Mouse (Mus musculus) embryonic facial prominence, embryonic 10.5 days (tissue): ENCODE results near the gene Gm33543. TPM values are rescaled to one million over a fixed set of nuclear protein-coding genes. Genes with fewer than 3 reads are reported as not detected.

Source experiments
- DNase-seq: peaks from one replicate; pipeline ENCODE4 v3.0.0-alpha.2; 2017; ENCODE audit warnings: low spot score
- H3K27ac ChIP-seq: fragments of 300-500 bp; sonication (generic); replicated peaks from 2 replicates; pipeline ENCODE4 v1.5.1; 2016; ENCODE audit warnings: mild to moderate bottlenecking
- H3K27me3 ChIP-seq: fragments of 300-500 bp; sonication (generic); replicated peaks from 2 replicates; pipeline ENCODE4 v1.6.1; 2016; ENCODE audit warnings: low read depth, mild to moderate bottlenecking; ENCODE audit not compliant: poor library complexity, severe bottlenecking
- H3K36me3 ChIP-seq: fragments of 300-500 bp; sonication (generic); replicated peaks from 2 replicates; pipeline ENCODE4 v1.6.1; 2016; ENCODE audit warnings: mild to moderate bottlenecking, moderate library complexity
- H3K4me1 ChIP-seq: fragments of 300-500 bp; sonication (generic); 2 replicates; pipeline ENCODE4 v1.6.1; 2016
- H3K4me3 ChIP-seq: fragments of 300-500 bp; sonication (generic); 2 replicates; pipeline ENCODE4 v1.5.1; 2016; ENCODE audit warnings: mild to moderate bottlenecking, moderate library complexity
- H3K9me3 ChIP-seq: fragments of 300-500 bp; sonication (generic); 2 replicates; pipeline ENCODE4 v1.6.1; 2016; ENCODE audit warnings: mild to moderate bottlenecking
- WGBS: fragments of 180-500 bp; shearing (Covaris S2); methylation state at CpG from one replicate; pipeline ENCODE4 v1.1.7; 2016; 5-methylcytosine and 5-hydroxymethylcytosine counted together
- polyA plus RNA-seq: library from polyadenylated mRNA; unstranded; fragments of >200 nt; fragmentation: Nextera tagmentation; extraction: Ambion mirVana; gene quantifications from 2 replicates; pipeline ENCODE4 v1.2.1, GENCODE M21; 2016

Gene Gm33543
- not detected in 2 replicates for polyA plus RNA-seq

DNA sequence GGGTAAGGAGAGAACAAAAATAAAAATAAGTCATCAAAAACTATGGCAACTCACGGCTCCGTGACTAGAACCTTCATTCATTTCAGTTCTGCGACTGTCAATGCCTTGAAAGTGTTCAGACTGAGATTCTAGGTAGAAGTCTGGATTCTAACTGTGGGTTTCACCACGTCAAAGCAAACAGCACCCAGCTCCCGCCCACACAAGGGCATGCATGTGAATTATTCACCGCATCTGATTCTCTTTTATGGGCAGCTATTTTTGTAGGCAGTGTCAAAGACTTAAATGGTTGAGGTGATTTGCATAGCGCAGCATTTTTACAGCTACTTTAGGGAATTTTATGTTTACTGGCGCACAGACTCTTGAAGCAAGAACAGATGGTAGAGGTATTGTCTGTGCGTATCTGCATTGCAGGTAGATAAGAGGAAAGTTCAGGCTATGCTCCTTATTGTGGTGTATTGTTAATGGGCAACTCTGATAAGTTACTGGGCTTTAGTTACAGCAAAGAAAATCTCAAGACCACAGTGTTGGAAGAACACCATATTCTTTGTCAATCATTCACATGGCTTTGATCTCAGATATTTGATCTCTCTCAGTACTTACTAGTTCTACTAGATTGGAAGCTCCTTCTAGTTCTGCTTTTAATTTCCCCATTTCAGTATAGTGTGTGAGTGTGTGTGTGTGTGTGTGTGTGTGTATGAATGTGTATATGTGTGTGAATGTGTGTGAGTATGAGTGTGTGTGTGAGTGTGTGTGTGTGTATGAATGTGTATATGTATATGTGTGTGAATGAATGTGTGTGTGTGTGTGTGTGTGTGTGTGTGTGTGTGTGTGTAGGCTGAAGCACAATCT is at the start of gene Gm33543:
Gm33543 (minus strand) TSS at position 142 of the 849 bp plus-strand sequence.
- WGBS: 88% methylated on average over 9 of the region's 9 CpGs
- H3K27me3 ChIP-seq: no peaks in the 10 kb centered on the region
- no peak for DNase-seq
- H3K9me3 ChIP-seq: no peaks in the 10 kb centered on the region
- no peak within 1 kb of the TSS for H3K27ac ChIP-seq
- H3K36me3 ChIP-seq: no peaks in the 10 kb centered on the region
- H3K4me3 ChIP-seq: no peak within 1 kb of the TSS
- no peaks in the 10 kb centered on the region for H3K4me1 ChIP-seq

DNA sequence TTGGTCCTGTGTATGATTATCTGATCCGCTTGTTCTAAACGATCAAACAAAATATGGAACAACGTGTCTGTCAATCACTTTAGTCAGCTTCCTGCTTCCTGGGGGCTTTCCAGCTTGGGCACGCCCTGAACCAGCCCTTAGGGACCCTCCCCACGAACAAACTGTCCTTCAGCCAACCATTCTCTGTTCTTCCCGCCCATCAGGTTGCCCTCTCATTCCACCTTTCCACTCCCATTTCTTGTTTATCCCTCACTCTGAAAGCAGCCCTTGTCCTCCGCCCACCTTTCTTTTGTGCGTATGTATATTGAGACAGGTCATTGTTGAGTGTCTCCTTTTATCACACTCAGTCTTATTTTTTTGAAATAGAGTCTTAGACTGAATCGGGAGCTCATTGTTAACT is 49.4 kb upstream of the Gm33543 start:
- no peaks in the 10 kb centered on the region for H3K36me3 ChIP-seq
- DNase-seq: no peak
- no peak overlapping the region for H3K27ac ChIP-seq
- H3K4me3 ChIP-seq: no peak overlapping the region
- WGBS: 79% methylated on average over 9 of the region's 9 CpGs
- peaks cover 7% of the 10 kb centered on the region for H3K4me1 ChIP-seq
- H3K27me3 ChIP-seq: peaks cover 11% of the 10 kb centered on the region; the same call in 1 of the 2 replicates
- no peaks in the 10 kb centered on the region for H3K9me3 ChIP-seq

GRCm38 (mm10) chr10:95891214-95891960 is 48.7 kb upstream of the Gm33543 start:
- no peaks in the 10 kb centered on the region for H3K36me3 ChIP-seq
- no peaks in the 10 kb centered on the region for H3K9me3 ChIP-seq
- 71% methylated on average over 7 of the region's 7 CpGs for WGBS
- H3K27ac ChIP-seq: no peak overlapping the region
- H3K4me1 ChIP-seq: peaks cover 7% of the 10 kb centered on the region
- H3K27me3 ChIP-seq: peaks cover 11% of the 10 kb centered on the region; the same call in 1 of the 2 replicates
- H3K4me3 ChIP-seq: no peak overlapping the region
- DNase-seq: no peak

DNA sequence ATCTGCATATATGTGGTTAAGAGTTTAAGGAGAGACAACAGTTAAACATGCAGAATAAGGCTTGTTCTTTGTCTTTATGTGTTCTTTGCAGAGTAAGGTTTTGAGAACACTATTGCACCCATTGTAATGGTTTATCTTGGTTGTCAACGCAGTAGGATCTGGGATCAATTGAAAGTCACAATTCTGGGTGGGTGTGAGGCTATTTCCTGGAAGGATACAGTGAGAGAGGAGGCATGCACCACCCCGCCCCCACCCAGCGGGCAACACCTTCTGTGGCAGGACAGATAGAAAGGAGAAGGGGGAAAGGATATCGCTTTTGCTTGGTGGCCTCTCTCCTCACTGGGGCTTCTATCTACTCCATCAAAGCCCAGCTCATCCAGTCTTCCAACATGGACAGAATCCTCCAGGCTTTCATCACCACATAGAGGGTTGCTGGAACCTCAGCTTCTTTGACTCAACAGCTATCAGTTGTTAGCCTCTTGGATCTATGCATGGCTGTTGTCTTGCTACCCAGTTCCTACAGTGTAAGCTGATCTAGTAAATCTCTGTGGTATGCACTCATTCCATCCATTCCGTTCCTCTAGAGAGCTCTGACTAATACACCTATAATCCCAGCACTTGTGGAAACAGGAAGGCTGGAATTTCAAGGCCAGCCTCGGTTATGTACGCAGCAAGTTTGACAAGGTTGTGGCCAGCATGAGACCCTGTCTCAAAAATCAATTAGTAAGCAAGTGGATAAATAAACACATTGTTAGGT is 41.2 kb upstream of the Gm33543 start:
- Histone ChIP-seq H3K27ac (no peak overlapping the region), H3K4me1 (peaks cover 19% of the 10 kb centered on the region), H3K27me3 (no peaks in the 10 kb centered on the region), H3K4me3 (no peak overlapping the region), H3K9me3 (no peaks in the 10 kb centered on the region), H3K36me3 (no peaks in the 10 kb centered on the region)
- WGBS: 67% methylated on average over 7 of the region's 7 CpGs
- no peak for DNase-seq

DNA sequence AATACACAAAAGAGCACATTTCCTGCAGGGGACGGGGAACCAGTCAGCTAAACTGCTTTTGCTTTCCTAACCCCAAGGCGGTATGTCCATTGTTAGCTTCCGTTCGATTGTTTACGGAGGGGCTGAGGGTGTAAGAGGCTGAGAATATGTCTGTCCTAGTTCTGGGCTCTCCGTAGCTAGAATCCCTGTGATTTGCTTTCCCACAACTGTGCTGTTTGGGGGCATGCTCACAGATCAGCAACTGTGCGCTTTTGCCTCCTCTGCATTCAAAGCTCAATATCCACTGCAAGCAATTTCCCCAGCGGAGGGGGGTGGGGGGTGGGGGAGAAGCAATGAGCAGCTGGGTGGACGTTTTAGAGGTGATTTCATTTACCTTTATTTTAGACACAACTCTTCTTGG is 39.3 kb upstream of the Gm33543 start:
- H3K36me3 ChIP-seq: no peaks in the 10 kb centered on the region
- H3K4me3 ChIP-seq: no peak overlapping the region
- no peak for DNase-seq
- peak overlapping the region; percentile 24; the same call in 1 of the 2 replicates for H3K27ac ChIP-seq
- WGBS: 62% methylated on average over 9 of the region's 9 CpGs
- H3K9me3 ChIP-seq: no peaks in the 10 kb centered on the region
- peaks cover 19% of the 10 kb centered on the region for H3K4me1 ChIP-seq
- H3K27me3 ChIP-seq: no peaks in the 10 kb centered on the region

- WGBS: 83% methylated on average over 17 of the region's 17 CpGs
- Histone ChIP-seq H3K36me3 (no peaks in the 10 kb centered on the region), H3K4me1 (peaks cover 17% of the 10 kb centered on the region), H3K4me3 (no peak overlapping the region), H3K27me3 (no peaks in the 10 kb centered on the region), H3K9me3 (no peaks in the 10 kb centered on the region), H3K27ac (no peak overlapping the region)
- no peak for DNase-seq
Measured at GRCm38 (mm10) chr10:95879983-95880934, 37.5 kb upstream of the Gm33543 start.

DNA sequence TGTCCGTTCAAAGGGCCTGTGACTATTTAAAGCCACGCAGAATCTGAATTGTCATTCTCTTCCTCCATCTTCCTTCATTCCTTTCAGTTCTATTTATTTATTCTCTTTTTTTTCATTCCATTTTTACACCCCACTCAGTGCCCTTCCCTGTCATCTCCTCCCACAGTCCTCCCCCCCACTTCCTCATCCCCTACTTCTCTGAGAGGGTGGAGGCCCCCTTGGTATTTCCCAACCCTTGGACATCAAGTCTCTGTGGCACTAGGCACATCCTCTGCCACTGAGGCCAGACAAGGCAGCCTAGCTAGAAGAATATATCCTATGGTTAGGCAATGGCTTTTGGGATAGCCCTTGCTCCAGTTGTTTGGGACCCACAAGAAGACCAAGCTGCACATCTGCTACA is 28.1 kb upstream of the Gm33543 start:
- no peaks in the 10 kb centered on the region for H3K9me3 ChIP-seq
- 91% methylated on average over 2 of the region's 2 CpGs for WGBS
- H3K4me3 ChIP-seq: no peak overlapping the region
- no peaks in the 10 kb centered on the region for H3K27me3 ChIP-seq
- no peak overlapping the region for H3K27ac ChIP-seq
- no peaks in the 10 kb centered on the region for H3K36me3 ChIP-seq
- no peak for DNase-seq
- H3K4me1 ChIP-seq: no peaks in the 10 kb centered on the region

DNA sequence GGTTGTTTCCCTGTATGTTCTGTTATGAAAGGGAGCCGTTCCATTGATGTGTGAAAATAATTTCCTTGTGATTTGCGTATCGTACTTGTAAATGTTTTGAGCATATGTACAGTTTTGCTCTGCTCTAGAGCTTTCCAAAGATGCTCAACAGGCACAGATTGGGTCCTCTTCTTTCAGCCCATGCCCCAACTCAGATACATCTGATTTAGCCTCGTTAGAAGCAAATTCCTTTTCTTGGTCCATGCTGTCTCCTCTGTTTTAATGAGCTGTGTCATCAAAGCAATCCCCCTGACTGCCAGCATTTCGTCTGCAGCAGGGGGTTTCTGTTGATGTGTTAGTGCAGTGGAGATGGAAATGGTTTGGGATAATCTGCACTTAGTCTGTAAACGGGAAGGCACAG is 25.6 kb upstream of the Gm33543 start:
- Histone ChIP-seq H3K9me3 (no peaks in the 10 kb centered on the region), H3K27ac (no peak overlapping the region), H3K4me3 (no peak overlapping the region), H3K4me1 (peaks cover 10% of the 10 kb centered on the region), H3K36me3 (no peaks in the 10 kb centered on the region), H3K27me3 (no peaks in the 10 kb centered on the region)
- WGBS: 62% methylated on average over 6 of the region's 6 CpGs
- DNase-seq: no peak

GRCm38 (mm10) chr10:95867596-95867995 is 24.9 kb upstream of the Gm33543 start:
- DNase-seq: no peak
- Histone ChIP-seq H3K4me3 (no peak overlapping the region), H3K36me3 (no peaks in the 10 kb centered on the region), H3K27me3 (no peaks in the 10 kb centered on the region), H3K4me1 (peaks cover 10% of the 10 kb centered on the region), H3K27ac (no peak overlapping the region), H3K9me3 (no peaks in the 10 kb centered on the region)
- WGBS: 92% methylated on average over 2 of the region's 2 CpGs

GRCm38 (mm10) chr10:95864349-95865124 is 21.8 kb upstream of the Gm33543 start:
- peaks cover 14% of the 10 kb centered on the region for H3K4me1 ChIP-seq
- peak; percentile 47 for DNase-seq
- no peak overlapping the region for H3K4me3 ChIP-seq
- peak overlapping the region; percentile 45 for H3K27ac ChIP-seq
- 52% methylated on average over 11 of the region's 11 CpGs for WGBS
- no peaks in the 10 kb centered on the region for H3K27me3 ChIP-seq
- no peaks in the 10 kb centered on the region for H3K9me3 ChIP-seq
- H3K36me3 ChIP-seq: no peaks in the 10 kb centered on the region

DNA sequence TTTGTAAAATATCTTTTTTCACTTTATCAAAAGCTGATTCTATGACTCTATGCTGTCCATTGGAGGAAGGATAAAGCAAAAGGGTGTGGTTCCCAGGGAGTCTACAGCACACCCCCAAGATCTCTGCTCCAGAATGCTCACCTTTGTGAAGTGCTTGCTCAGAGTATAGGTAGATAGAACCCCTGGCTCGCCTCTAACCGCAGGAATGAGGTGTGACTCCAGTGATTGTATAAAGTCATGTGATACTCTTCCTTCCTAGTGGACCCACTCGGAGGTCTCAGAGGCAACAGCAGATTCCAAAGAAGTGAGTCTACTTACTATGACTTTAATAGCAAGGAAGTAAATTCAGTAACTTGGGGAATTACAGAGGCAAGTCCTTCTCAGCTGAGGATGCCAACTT is 19.9 kb upstream of the Gm33543 start:
- no peak overlapping the region for H3K4me3 ChIP-seq
- H3K36me3 ChIP-seq: no peaks in the 10 kb centered on the region
- no peak for DNase-seq
- H3K4me1 ChIP-seq: peaks cover 14% of the 10 kb centered on the region
- WGBS: 83% methylated on average over 3 of the region's 3 CpGs
- H3K27me3 ChIP-seq: no peaks in the 10 kb centered on the region
- H3K9me3 ChIP-seq: no peaks in the 10 kb centered on the region
- H3K27ac ChIP-seq: no peak overlapping the region
